Mouse (Mus musculus): ENCODE data around the gene Fam76b.

DNA sequence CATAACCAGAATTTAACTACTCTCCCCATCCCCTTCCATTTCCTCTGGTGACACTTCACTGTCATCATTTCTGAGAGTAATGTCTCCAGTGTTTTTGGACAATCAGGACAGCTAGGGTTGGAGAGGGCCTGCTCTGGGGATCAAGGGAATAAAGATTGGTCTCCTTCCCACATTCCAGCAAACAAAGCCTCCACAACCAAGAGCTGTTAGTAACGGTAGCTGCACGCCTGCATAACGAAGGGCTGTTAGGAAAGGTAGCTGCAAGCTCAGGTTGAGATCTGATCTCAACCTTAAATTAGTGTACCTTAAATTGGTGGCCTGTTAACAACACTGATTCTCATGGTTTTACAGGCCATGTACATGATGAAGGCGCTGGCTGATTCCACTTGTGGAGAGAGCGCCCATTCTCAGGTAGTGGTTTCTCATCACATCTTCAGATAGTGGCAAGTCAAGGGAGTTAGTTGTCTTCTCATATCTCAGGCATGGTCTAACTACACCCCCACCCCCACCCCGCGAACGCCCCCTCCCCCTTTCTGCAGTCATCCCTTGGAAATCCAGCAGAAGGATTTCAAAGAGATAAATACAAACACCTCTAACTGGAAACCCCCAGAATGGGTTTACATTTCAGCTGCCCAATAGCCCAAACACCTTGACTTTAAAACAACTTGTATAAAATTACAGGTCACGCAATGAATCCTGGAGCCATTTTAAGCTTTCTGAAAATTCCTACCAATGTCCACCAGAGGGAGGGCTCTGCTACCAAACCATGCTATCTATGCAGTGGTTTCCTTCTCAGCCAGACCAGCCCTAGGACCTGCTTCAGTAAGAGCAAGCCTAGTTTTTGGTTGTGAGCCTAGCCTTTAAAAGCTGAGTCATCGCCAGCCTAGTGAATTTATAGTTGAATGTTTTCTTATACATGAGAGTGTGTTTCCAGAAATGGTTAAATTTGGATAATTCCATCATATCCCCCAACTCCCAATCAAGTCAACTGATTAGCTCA lies 21.3 kb downstream of the Fam76b start:
- TF ChIP-seq CTCF (IDR thresholded peaks at IDR 0.05; ENCODE audit: low read depth) (peak; percentile 51), EP300 (IDR thresholded peaks at IDR 0.05; ENCODE audit: low read depth) (no peak)

All from liver, embryonic 14.5 days (tissue).